Mouse (Mus musculus) B cell, adult (primary cell): Measurements from ENCODE around the gene Serpina3k. TPM values are rescaled to one million over a fixed set of nuclear protein-coding genes. Genes with fewer than 3 reads are reported as not detected.

ENCODE experiments used
- total RNA-seq: library from RNA; stranded (reverse); gene quantifications from 4 replicates; pipeline ENCODE4 v1.2.4, GENCODE M21; 2023; ENCODE audit not compliant: inconsistent age

The Serpina3k gene
- total RNA-seq, result not detected in 4 replicates

DNA sequence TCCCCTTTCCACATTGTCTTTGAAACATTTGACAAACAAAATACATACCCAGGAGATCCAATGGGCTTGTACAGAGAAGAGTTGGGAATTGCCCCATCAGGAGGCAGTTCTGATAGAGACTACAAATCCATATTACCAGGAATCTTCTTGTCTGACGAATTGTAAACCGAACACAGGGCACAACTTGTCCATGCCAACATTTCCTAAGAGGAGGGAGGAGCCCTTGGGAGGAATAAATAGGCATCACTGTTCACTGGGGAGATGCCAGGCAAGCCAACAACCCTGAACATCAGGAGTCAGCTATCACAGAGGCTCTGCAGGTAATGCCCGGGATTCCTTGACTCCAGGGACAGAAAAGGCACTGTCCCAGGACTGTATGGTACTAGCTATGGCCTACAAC is at the start of gene Serpina3k, which contains the start of gene Serpina3m:
Gene Serpina3k (plus strand): TSS at position 261 of the 400 bp plus-strand sequence.
Gene Serpina3m (plus strand): TSS at position 261 of the 400 bp plus-strand sequence.

DNA sequence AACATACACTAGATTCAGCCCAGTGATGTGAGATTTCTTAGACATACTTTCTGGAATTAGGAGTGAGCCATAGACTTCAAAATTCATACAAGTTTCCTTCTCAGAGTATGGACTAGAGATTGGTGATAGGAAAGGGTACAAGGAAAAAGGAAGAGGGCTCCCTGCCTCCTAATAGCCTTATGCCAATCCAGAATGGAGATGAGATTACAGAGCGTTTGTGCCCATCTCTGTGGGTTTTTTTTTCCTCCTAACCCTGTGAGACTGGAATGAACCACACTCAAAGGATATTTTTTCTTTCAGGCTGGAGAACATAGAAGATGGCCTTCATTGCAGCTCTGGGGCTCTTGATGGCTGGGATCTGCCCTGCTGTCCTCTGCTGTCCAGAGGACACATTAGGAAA is 24.0 kb upstream of the Serpina3k start, which contains the start of gene Serpina3j:
Gene Serpina3j (plus strand): TSS at position 301 of the 400 bp plus-strand sequence.

Other genes starting within 250 kb of the Serpina3k start
- not detected in 4 replicates for gene Serpina5, start 237.4 kb upstream of the Serpina3k start, total RNA-seq
- not detected in 4 replicates for gene Serpina3a, start 225.8 kb upstream of the Serpina3k start, total RNA-seq
- gene Serpina3b, start 210.5 kb upstream of the Serpina3k start, total RNA-seq, result not detected in 4 replicates
- gene Serpina3c, start 184.6 kb upstream of the Serpina3k start, total RNA-seq, result not detected in 4 replicates
- gene Serpina3f, start 123.9 kb upstream of the Serpina3k start, total RNA-seq, result 5.7 to 6.5 TPM (median 6.3 TPM) in 4 replicates
- gene Serpina3g, start 102.2 kb upstream of the Serpina3k start, total RNA-seq, result 90.4 to 97.7 TPM (median 94.9 TPM) in 4 replicates
- 0.87 to 2.8 TPM (median 2.1 TPM) in 4 replicates for gene Serpina3i, start 75.4 kb upstream of the Serpina3k start, total RNA-seq
- not detected in 4 replicates for gene Serpina3j, start 23.9 kb upstream of the Serpina3k start, total RNA-seq
- gene Serpina3m, start within 50 bp of the Serpina3k start, total RNA-seq, result not detected in 4 replicates
- 0.26 TPM in 1 of 4 replicates, not detected in the others for gene Serpina3n, start 68.2 kb downstream of the Serpina3k start, total RNA-seq
- gene Gsc, start 134.8 kb downstream of the Serpina3k start, total RNA-seq, result not detected in 4 replicates